Mouse (Mus musculus) embryonic facial prominence, embryonic 11.5 days (tissue): ENCODE data around the gene Nrm. TPM values are rescaled to one million over a fixed set of nuclear protein-coding genes. Genes with fewer than 3 reads are reported as not detected.

Source experiments
- ATAC-seq: fragments of 200-750 bp; cut with Nextera tagmentation; replicated peaks from 2 replicates; pipeline ENCODE4 v1.8.0; 2017; ENCODE audit warnings: low read depth; ENCODE audit not compliant: insufficient number of reproducible peaks, low FRiP score, low TSS enrichment
- DNase-seq: peaks from one replicate; pipeline ENCODE4 v3.0.0-alpha.2; 2015; ENCODE audit warnings: low spot score
- H3K27ac ChIP-seq: fragments of 300-500 bp; sonication (generic); replicated peaks from 2 replicates; pipeline ENCODE4 v1.5.1; 2014; ENCODE audit warnings: mild to moderate bottlenecking, low read depth, low read length, control low read depth
- H3K27me3 ChIP-seq: fragments of 300-500 bp; sonication (generic); 2 replicates; pipeline ENCODE4 v1.6.1; 2014; ENCODE audit warnings: mild to moderate bottlenecking, low read length, moderate library complexity, mixed read lengths; ENCODE audit not compliant: control insufficient read depth, insufficient read depth
- H3K36me3 ChIP-seq: fragments of 300-500 bp; sonication (generic); replicated peaks from 2 replicates; pipeline ENCODE4 v1.6.1; 2014; ENCODE audit warnings: low read depth, mild to moderate bottlenecking, low read length, moderate library complexity, mixed read lengths; ENCODE audit not compliant: control insufficient read depth, insufficient read depth
- H3K4me1 ChIP-seq: fragments of 300-500 bp; sonication (generic); 2 replicates; pipeline ENCODE4 v1.6.1; 2014; ENCODE audit warnings: low read length, mixed read lengths; ENCODE audit not compliant: control insufficient read depth, insufficient read depth
- H3K4me2 ChIP-seq: fragments of 300-500 bp; sonication (generic); 2 replicates; pipeline ENCODE4 v1.6.1; 2014; ENCODE audit warnings: low read depth, mild to moderate bottlenecking, control low read depth, low read length, moderate library complexity
- H3K4me3 ChIP-seq: fragments of 300-500 bp; sonication (generic); 2 replicates; pipeline ENCODE4 v1.5.1; 2014; ENCODE audit warnings: low read depth, low read length, control low read depth
- H3K9ac ChIP-seq: fragments of 300-500 bp; sonication (generic); replicated peaks from 2 replicates; pipeline ENCODE4 v1.6.1; 2014; ENCODE audit warnings: mild to moderate bottlenecking, control low read depth, low read length
- H3K9me3 ChIP-seq: fragments of 300-500 bp; sonication (generic); replicated peaks from 2 replicates; pipeline ENCODE4 v1.6.1; 2016; ENCODE audit warnings: mild to moderate bottlenecking, low read length, inconsistent platforms, mixed read lengths; ENCODE audit not compliant: control insufficient read depth
- WGBS: fragments of 180-500 bp; shearing (Covaris S2); extraction: QIAGEN DNeasy Blood & Tissue Kit; methylation state at CpG from one replicate; pipeline ENCODE4 v1.1.7; 2014; 5-methylcytosine and 5-hydroxymethylcytosine counted together
- microRNA-seq: library from miRNA; unstranded; fragments of <30 nt; microRNA quantifications from one replicate; pipeline ENCODE4, GENCODE M21; 2016; ENCODE audit warnings: borderline number of aligned reads
- polyA plus RNA-seq: library from polyadenylated mRNA; unstranded; fragments of >200 nt; fragmentation: Nextera tagmentation; extraction: Ambion mirVana; gene quantifications from 2 replicates; pipeline ENCODE4 v1.2.1, GENCODE M21; 2014

The Nrm gene
- polyA plus RNA-seq, 1 experiment from 2014 or later: 48.8 TPM

DNA sequence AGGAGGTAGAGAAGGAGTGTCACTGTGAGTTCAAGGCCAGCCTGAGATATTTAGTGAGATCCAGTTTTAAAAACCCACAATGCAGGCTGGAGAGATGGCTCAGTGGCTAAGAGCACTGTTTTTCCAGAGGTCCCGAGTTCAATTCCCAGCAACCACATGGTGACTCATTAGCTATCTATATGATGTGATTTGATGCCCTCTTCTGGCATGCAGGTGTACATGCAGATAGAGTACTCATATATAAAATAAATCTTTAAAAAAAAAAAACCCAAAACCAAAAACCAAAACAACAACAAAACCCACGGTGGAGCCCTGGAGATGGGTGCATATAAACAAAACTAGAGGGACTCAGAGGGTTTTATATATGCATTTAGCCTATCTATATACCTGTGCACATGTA is 46.5 kb downstream of the Nrm start:
- no peak overlapping the region for H3K27ac ChIP-seq
- DNase-seq (no peak), ATAC-seq (no peak)
- no peak overlapping the region for H3K4me2 ChIP-seq
- no peaks in the 10 kb centered on the region for H3K27me3 ChIP-seq
- 83% methylated on average over 2 of the region's 2 CpGs for WGBS
- no peaks in the 10 kb centered on the region; the same call in 1 of the 2 replicates for H3K4me1 ChIP-seq
- no peaks in the 10 kb centered on the region for H3K9me3 ChIP-seq
- H3K36me3 ChIP-seq: no peaks in the 10 kb centered on the region; the same call in none of the 2 replicates
- H3K4me3 ChIP-seq: no peak overlapping the region
- H3K9ac ChIP-seq: no peak overlapping the region

DNA sequence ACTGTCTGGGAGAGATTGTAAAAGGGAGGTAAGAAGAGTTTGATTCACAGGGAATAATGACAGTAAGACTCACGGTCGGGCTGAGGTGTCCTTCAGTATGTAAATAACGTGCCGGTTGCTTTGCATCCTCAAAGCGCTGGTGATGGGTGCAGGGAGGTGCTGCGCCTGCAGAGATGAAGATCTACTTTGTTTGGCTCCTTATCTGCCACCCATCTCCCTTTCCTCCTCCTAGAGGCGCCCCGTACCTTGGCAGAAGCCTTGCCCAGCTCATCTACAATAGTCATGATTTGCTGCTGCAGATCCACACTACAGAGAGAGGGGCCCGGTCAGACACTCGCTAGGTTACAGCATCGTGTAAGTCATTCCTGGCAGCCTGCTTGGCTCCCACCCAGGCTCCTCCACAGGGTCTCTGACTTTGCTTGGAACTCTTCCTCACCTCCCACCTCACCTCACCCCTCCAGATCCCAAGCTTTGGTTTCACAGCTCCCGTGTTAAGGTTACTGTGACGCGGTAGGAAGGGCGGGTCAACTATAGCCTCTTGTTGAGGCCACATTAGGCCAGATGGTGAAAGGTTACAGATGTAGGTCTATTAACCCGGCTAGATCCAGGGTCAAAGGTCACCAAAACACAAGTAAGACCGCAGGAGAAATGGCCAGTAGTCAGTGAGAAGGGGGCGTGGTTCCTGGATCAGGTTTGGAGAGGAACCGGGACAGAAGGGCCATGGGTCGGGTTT is 48.2 kb downstream of the Nrm start:
- DNase-seq: no peak
- Histone ChIP-seq H3K36me3 (no peaks in the 10 kb centered on the region; the same call in none of the 2 replicates), H3K9me3 (no peaks in the 10 kb centered on the region), H3K27ac (peak overlapping the region; percentile 47; the same call in 1 of the 2 replicates), H3K9ac (peak overlapping the region; percentile 82), H3K27me3 (no peaks in the 10 kb centered on the region), H3K4me1 (no peaks in the 10 kb centered on the region; the same call in 1 of the 2 replicates), H3K4me2 (peak overlapping the region; percentile 89), H3K4me3 (peak overlapping the region; percentile 75)
- peak; percentile 19; the same call in 1 of the 2 replicates for ATAC-seq
- 24% methylated on average over 20 of the region's 20 CpGs for WGBS

DNA sequence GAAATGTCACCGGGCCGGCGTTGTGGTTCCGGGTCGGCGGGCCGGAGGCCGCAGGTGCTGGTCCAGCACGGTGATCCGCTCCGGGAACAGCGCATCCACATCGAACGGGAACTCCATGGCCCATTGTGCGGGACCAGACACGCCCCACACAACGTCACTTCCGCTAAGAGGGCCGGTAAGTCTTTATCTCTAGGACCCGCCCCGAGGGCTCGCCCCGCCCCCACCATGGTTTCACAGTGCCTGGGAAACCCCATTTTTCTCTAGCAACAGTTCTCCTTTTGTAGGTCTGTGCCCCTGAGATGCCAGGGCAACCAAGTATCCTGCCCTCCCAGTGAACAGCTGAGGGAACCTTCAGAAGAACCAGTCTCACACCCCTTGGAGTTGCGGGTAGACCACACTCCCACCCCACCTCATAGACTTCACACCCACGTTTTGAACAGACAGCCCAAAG is 48.8 kb downstream of the Nrm start, which contains the start of gene Atat1:
Gene Atat1 (minus strand): TSS at position 157 of the 451 bp plus-strand sequence.
- Histone ChIP-seq H3K9ac (peak within 1 kb of the TSS; percentile 82), H3K4me1 (no peaks in the 10 kb centered on the region; the same call in 1 of the 2 replicates), H3K36me3 (no peaks in the 10 kb centered on the region; the same call in 1 of the 2 replicates), H3K9me3 (no peaks in the 10 kb centered on the region), H3K27ac (peak within 1 kb of the TSS; percentile 47; the same call in 1 of the 2 replicates), H3K4me3 (peak within 1 kb of the TSS; percentile 75), H3K4me2 (peak within 1 kb of the TSS; percentile 89), H3K27me3 (no peaks in the 10 kb centered on the region)
- 3% methylated on average over 25 of the region's 25 CpGs for WGBS
- DNase-seq (peak; percentile 98), ATAC-seq (peak; percentile 76)

DNA sequence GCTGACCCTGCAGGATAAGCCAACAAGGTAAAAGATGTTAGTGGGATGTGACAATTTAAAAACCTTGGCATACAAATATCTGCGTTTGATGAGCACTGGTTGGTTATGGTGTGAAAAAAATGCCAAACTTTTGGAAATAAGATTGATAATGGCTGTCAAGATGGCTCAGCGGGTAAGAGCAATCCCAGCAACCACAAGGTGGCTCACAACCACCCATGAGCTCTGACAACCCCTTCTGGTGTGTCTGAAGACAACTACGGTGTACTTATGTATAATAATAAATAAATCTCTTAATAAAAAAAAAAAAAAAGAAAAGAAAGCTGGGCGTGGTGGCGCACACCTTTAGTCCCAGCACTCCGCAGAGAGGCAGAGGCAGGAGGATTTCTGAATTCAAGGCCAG is 53.9 kb downstream of the Nrm start:
- Histone ChIP-seq H3K9ac (no peak overlapping the region), H3K9me3 (no peaks in the 10 kb centered on the region), H3K27ac (no peak overlapping the region), H3K36me3 (no peaks in the 10 kb centered on the region; the same call in 1 of the 2 replicates), H3K4me2 (no peak overlapping the region; the same call in 1 of the 2 replicates), H3K4me3 (peak overlapping the region; percentile 72; the same call in 1 of the 2 replicates), H3K4me1 (no peaks in the 10 kb centered on the region; the same call in 1 of the 2 replicates), H3K27me3 (no peaks in the 10 kb centered on the region)
- WGBS: 86% methylated on average over 6 of the region's 6 CpGs
- ATAC-seq (no peak), DNase-seq (no peak)

Small RNA genes within 50 kb of the gene (microRNA-seq; reads per million reads assigned to microRNA genes)
- 1.9 reads per million for gene Gm28033

Other genes with a start within 250 kb of the Nrm start
- not detected in 2 replicates for gene Gm9573, start 234.7 kb upstream of the Nrm start, polyA plus RNA-seq
- 0.13 and 0.28 TPM in 2 replicates for gene Mucl3, start 217.6 kb upstream of the Nrm start, polyA plus RNA-seq
- gene Vars2, start 193.7 kb upstream of the Nrm start, polyA plus RNA-seq: 9.1 and 10.4 TPM in 2 replicates
- 43.3 and 53.4 TPM in 2 replicates for gene Gtf2h4, start 187.6 kb upstream of the Nrm start, polyA plus RNA-seq
- 20.4 and 24.6 TPM in 2 replicates for gene Ddr1, start 156.7 kb upstream of the Nrm start, polyA plus RNA-seq
- 2.7 and 3.4 TPM in 2 replicates for gene Ier3, start 39.6 kb upstream of the Nrm start, polyA plus RNA-seq
- 46.7 and 53.8 TPM in 2 replicates for gene Flot1, start 38.1 kb upstream of the Nrm start, polyA plus RNA-seq
- 1,420 and 1,481 TPM in 2 replicates for gene Tubb5, start 23.0 kb upstream of the Nrm start, polyA plus RNA-seq
- gene Mdc1, start 19.8 kb upstream of the Nrm start, polyA plus RNA-seq: 22.2 and 23.4 TPM in 2 replicates
- 24.1 and 24.6 TPM in 2 replicates for gene Ppp1r18, start 4.3 kb downstream of the Nrm start, polyA plus RNA-seq
- 38.6 and 47.2 TPM in 2 replicates for gene Dhx16, start 18.5 kb downstream of the Nrm start, polyA plus RNA-seq
- 21.2 and 25.6 TPM in 2 replicates for gene 2310061I04Rik, start 36.1 kb downstream of the Nrm start, polyA plus RNA-seq
- gene Atat1, start 48.8 kb downstream of the Nrm start, polyA plus RNA-seq: 101 and 108 TPM in 2 replicates
- 69.5 and 72.0 TPM in 2 replicates for gene Mrps18b, start 55.1 kb downstream of the Nrm start, polyA plus RNA-seq
- gene Ppp1r10, start 55.1 kb downstream of the Nrm start, polyA plus RNA-seq: 38.1 and 38.2 TPM in 2 replicates
- 96.7 and 112 TPM in 2 replicates for gene Abcf1, start 108.4 kb downstream of the Nrm start, polyA plus RNA-seq
- gene Gnl1, start 118.5 kb downstream of the Nrm start, polyA plus RNA-seq: 31.3 and 32.3 TPM in 2 replicates
- gene Prr3, start 118.9 kb downstream of the Nrm start, polyA plus RNA-seq: 37.7 and 38.2 TPM in 2 replicates
- gene H2-T24, start 159.2 kb downstream of the Nrm start, polyA plus RNA-seq: 2.2 and 2.4 TPM in 2 replicates
- 3.7 and 3.9 TPM in 2 replicates for gene H2-T23, start 171.5 kb downstream of the Nrm start, polyA plus RNA-seq
- gene H2-T22, start 181.4 kb downstream of the Nrm start, polyA plus RNA-seq: 12.7 and 13.2 TPM in 2 replicates
- not detected in 2 replicates for gene Gm6034, start 181.6 kb downstream of the Nrm start, polyA plus RNA-seq
- 0.20 TPM in 1 of 2 replicates, not detected in the other for gene Gm11127, start 197.1 kb downstream of the Nrm start, polyA plus RNA-seq